Mouse (Mus musculus): ENCODE data around the gene Kirrel. TPM values are rescaled to one million over a fixed set of nuclear protein-coding genes. Genes with fewer than 3 reads are reported as not detected.
"Not testable (repeated sequence)": the region's sequence is repeated elsewhere in the genome, so short reads cannot be mapped to it uniquely, and the experiment has no call there.

The Kirrel gene
- polyA plus RNA-seq, 1 experiment from 2014 or later = 19.0 TPM

GRCm38 (mm10) chr3:87115271-87115670 lies 59.3 kb downstream of the Kirrel start:
- WGBS = 86% methylated on average over 8 of the region's 8 CpGs
- H3K27me3 ChIP-seq (ENCODE audit: low read depth, poor library complexity, severe bottlenecking) = no peaks in the 10 kb centered on the region
- H3K9me3 ChIP-seq (replicated peaks) = no peaks in the 10 kb centered on the region
- H3K27ac ChIP-seq = no peak overlapping the region
- DNase-seq (ENCODE audit: low spot score) = no peak
- H3K4me1 ChIP-seq = peaks cover 28% of the 10 kb centered on the region
- H3K36me3 ChIP-seq = peaks cover 66% of the 10 kb centered on the region
- no peak overlapping the region for H3K4me3 ChIP-seq

GRCm38 (mm10) chr3:87114801-87115200 lies 59.7 kb downstream of the Kirrel start:
- no peak for DNase-seq (ENCODE audit: low spot score)
- Histone ChIP-seq H3K4me3 (no peak overlapping the region), H3K4me1 (peaks cover 28% of the 10 kb centered on the region), H3K36me3 (peaks cover 61% of the 10 kb centered on the region), H3K27me3 (ENCODE audit: low read depth, poor library complexity, severe bottlenecking) (no peaks in the 10 kb centered on the region), H3K27ac (no peak overlapping the region), H3K9me3 (replicated peaks) (no peaks in the 10 kb centered on the region)
- WGBS = 64% methylated on average over 9 of the region's 9 CpGs

DNA sequence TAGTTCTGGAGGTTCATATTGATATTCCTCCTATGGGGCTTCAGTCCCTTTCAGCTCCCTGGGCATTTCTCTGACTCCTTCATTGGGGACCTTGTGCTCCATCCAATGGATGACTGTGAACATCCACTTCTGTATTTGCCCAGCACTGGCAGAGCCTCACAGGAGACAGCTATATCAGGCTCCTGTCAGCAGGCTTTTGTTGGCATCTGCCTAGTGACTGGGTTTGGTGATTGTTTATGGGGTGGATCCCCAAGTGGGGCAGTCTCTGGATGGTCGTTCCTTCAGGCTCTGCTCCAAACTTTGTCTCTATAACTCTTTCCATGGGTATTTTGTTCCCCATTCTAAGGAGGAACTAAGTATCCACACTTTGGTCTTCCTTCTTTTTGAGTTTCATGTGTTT lies 60.7 kb downstream of the Kirrel start:
- not testable (repeated sequence) for H3K27ac ChIP-seq; DNase-seq (ENCODE audit: low spot score); H3K27me3 ChIP-seq (ENCODE audit: low read depth, poor library complexity, severe bottlenecking); H3K4me3 ChIP-seq; H3K9me3 ChIP-seq (replicated peaks)
- Histone ChIP-seq H3K4me1 (peaks cover 28% of the 10 kb centered on the region), H3K36me3 (peaks cover 54% of the 10 kb centered on the region)
- WGBS = 78% methylated on average over 1 of the region's 1 CpGs

- H3K27ac ChIP-seq = no peak overlapping the region
- 73% methylated on average over 3 of the region's 3 CpGs for WGBS
- DNase-seq (ENCODE audit: low spot score) = no peak
- H3K4me3 ChIP-seq = no peak overlapping the region
- no peaks in the 10 kb centered on the region for H3K9me3 ChIP-seq (replicated peaks)
- H3K27me3 ChIP-seq (ENCODE audit: low read depth, poor library complexity, severe bottlenecking) = no peaks in the 10 kb centered on the region
- H3K36me3 ChIP-seq = peaks cover 51% of the 10 kb centered on the region
- H3K4me1 ChIP-seq = peaks cover 12% of the 10 kb centered on the region; the same call in 1 of the 2 replicates
Measured at GRCm38 (mm10) chr3:87112264-87112663, 62.3 kb downstream of the Kirrel start.

DNA sequence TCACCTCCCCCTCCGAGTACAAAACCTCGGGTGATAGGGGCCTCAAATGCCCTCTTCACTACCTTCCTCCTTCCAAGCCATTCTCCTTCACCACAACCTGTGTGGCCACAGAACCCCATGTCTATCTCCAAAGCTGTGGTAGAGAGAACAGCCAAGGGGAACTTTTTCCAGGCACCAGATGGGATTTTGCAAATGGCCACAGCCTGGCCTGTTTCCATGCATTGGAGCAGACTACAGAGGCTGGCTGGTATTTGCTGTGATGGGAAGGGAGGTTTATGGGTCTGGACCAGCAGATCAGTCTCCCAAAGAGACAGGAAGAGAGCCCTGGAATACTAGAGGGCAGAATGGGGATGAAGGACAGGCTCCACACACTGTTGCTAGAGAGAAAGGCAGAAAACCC lies 69.7 kb downstream of the Kirrel start:
- no peaks in the 10 kb centered on the region for H3K27me3 ChIP-seq (ENCODE audit: low read depth, poor library complexity, severe bottlenecking)
- H3K9me3 ChIP-seq (replicated peaks) = no peaks in the 10 kb centered on the region
- H3K4me3 ChIP-seq = no peak overlapping the region
- 86% methylated on average over 2 of the region's 2 CpGs for WGBS
- no peak overlapping the region for H3K27ac ChIP-seq
- H3K36me3 ChIP-seq = peaks cover 61% of the 10 kb centered on the region
- no peak for DNase-seq (ENCODE audit: low spot score)
- peaks cover 31% of the 10 kb centered on the region for H3K4me1 ChIP-seq

GRCm38 (mm10) chr3:87102346-87102745 lies 72.2 kb downstream of the Kirrel start:
- Histone ChIP-seq H3K4me1 (peaks cover 43% of the 10 kb centered on the region), H3K36me3 (peaks cover 71% of the 10 kb centered on the region), H3K27ac (peak overlapping the region; percentile 74; the same call in 1 of the 2 replicates), H3K4me3 (no peak overlapping the region), H3K9me3 (replicated peaks) (no peaks in the 10 kb centered on the region), H3K27me3 (ENCODE audit: low read depth, poor library complexity, severe bottlenecking) (no peaks in the 10 kb centered on the region)
- 60% methylated on average over 7 of the region's 7 CpGs for WGBS
- DNase-seq (ENCODE audit: low spot score) = no peak

DNA sequence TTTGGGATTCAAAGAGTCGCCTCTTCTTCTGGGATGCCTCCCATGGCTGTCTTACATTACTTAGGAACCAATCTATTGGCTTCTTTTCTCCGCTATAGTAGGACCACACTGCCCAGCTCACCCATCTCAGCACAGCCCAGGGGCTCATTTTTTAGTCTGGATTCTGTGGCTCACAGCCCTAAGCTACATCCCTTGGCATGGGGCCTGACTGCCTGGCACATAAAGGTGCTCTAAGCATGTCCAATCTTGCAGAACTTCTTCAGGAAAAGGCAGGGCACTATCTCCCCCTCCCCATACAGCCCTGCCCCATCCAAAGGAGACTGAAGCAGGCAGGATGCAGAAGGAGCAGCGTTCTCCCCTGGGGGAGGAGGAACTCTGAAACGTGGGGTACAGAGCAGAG lies 73.6 kb downstream of the Kirrel start:
- 84% methylated on average over 4 of the region's 4 CpGs for WGBS
- Histone ChIP-seq H3K27ac (peak overlapping the region; percentile 60; the same call in 1 of the 2 replicates), H3K27me3 (ENCODE audit: low read depth, poor library complexity, severe bottlenecking) (no peaks in the 10 kb centered on the region), H3K4me3 (no peak overlapping the region), H3K36me3 (peaks cover 75% of the 10 kb centered on the region), H3K4me1 (peaks cover 43% of the 10 kb centered on the region), H3K9me3 (replicated peaks) (no peaks in the 10 kb centered on the region)
- no peak for DNase-seq (ENCODE audit: low spot score)

DNA sequence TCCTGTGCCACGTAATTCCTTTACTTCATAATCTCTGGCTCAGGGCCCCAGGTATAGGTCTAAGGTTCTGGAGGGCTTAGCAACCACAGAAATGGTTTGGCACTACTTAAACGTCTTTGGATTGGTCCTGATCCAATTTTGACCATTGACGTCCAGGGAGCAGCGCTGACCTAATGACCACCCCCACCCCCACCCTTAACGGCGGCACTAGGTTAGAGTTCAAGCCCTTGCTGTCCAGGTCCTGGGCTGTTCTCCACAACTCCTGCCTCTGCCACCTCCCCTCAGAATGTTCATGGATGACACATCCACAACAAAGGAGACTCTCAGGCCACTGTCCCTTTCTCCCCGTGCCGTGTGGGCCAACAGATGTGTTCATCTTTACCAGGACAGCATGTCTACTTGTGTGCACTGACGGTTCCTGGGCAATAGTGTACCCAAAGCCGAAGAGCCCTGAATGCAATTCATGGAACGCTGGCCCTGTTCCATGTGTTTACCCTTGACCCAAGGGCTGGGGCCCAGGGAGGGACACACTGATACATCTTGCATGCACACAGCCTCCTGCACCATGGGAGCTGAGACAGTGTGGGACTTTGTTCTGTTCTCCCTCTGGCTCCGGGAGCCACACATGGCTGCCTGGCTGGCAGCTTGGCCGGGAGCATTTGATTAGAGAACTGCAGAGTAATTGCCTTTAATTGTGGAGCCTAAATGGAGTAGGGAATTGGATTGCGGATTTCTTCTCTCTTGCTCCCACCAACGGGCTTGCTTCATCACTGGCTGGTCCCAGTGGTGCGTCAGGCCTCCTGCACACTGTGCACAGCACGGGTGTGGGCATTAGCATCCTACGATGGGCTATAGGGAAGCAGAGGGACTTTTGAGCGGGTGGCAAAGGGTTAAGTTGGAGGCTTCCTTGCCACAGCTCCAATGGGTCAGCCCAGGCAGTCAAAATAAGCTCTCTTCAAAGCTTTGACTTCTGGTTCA lies 76.3 kb downstream of the Kirrel start:
- no peak for DNase-seq (ENCODE audit: low spot score)
- H3K9me3 ChIP-seq (replicated peaks) = no peaks in the 10 kb centered on the region
- no peaks in the 10 kb centered on the region for H3K27me3 ChIP-seq (ENCODE audit: low read depth, poor library complexity, severe bottlenecking)
- H3K36me3 ChIP-seq = peaks cover 81% of the 10 kb centered on the region
- no peak overlapping the region for H3K27ac ChIP-seq
- WGBS = 80% methylated on average over 19 of the region's 19 CpGs
- peaks cover 38% of the 10 kb centered on the region for H3K4me1 ChIP-seq
- H3K4me3 ChIP-seq = no peak overlapping the region

GRCm38 (mm10) chr3:87097205-87097604 lies 77.3 kb downstream of the Kirrel start:
- 95% methylated on average over 9 of the region's 9 CpGs for WGBS
- H3K27ac ChIP-seq = no peak overlapping the region
- H3K9me3 ChIP-seq (replicated peaks) = no peaks in the 10 kb centered on the region
- no peak overlapping the region for H3K4me3 ChIP-seq
- peaks cover 28% of the 10 kb centered on the region for H3K4me1 ChIP-seq
- no peaks in the 10 kb centered on the region for H3K27me3 ChIP-seq (ENCODE audit: low read depth, poor library complexity, severe bottlenecking)
- no peak for DNase-seq (ENCODE audit: low spot score)
- peaks cover 86% of the 10 kb centered on the region for H3K36me3 ChIP-seq

DNA sequence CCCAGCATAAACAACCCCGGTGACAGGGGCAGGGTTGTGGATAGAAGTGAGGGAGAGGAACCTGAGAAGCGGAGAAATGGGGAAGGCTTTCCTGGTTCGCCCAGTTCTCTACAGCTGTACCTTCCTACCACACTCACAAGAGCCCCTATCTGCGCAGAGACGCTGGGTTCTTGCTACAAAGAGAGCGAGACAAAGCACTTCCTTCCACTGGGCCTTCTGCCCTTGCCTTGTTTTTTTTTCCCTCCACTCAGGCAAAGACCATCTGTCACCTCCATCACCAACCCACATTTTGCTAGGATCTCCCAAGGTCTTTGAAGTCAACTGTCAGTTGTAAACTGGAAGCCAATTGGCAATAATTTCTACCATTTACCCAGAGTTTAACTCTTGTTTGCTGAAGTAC lies 80.8 kb downstream of the Kirrel start:
- H3K27me3 ChIP-seq (ENCODE audit: low read depth, poor library complexity, severe bottlenecking) = no peaks in the 10 kb centered on the region
- peaks cover 84% of the 10 kb centered on the region for H3K36me3 ChIP-seq
- WGBS = 50% methylated on average over 6 of the region's 6 CpGs
- peak overlapping the region; percentile 50; the same call in 1 of the 2 replicates for H3K27ac ChIP-seq
- no peak overlapping the region for H3K4me3 ChIP-seq
- H3K4me1 ChIP-seq = peaks cover 6% of the 10 kb centered on the region
- DNase-seq (ENCODE audit: low spot score) = no peak
- H3K9me3 ChIP-seq (replicated peaks) = no peaks in the 10 kb centered on the region

- peaks cover 88% of the 10 kb centered on the region for H3K36me3 ChIP-seq
- peak; percentile 56 for DNase-seq (ENCODE audit: low spot score)
- WGBS = 79% methylated on average over 13 of the region's 13 CpGs
- no peaks in the 10 kb centered on the region for H3K27me3 ChIP-seq (ENCODE audit: low read depth, poor library complexity, severe bottlenecking)
- H3K9me3 ChIP-seq (replicated peaks) = no peaks in the 10 kb centered on the region
- H3K4me1 ChIP-seq = no peaks in the 10 kb centered on the region
- H3K27ac ChIP-seq = no peak overlapping the region
- H3K4me3 ChIP-seq = no peak overlapping the region
Measured at GRCm38 (mm10) chr3:87089694-87090565, 84.6 kb downstream of the Kirrel start.

DNA sequence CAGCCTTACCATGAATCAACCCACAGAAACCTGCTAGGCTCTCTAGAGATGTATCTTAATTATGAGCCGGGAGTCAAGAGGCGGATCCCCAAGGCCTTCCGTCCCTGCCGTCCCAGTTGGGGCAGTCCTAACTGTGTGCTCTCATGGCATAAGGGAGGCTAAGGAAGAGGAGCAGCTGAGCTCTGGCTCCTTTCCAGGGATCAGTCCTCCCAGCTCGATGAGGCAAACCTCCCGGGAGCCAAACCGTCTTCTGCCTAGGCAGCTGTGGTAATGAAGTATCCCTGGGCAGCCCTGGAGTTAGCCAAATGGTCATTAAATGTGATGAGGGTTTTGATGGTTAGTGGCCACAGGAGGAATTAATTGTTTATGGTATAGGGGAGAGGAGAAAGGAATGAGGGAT lies 87.4 kb downstream of the Kirrel start:
- no peak for DNase-seq (ENCODE audit: low spot score)
- Histone ChIP-seq H3K27ac (no peak overlapping the region), H3K9me3 (replicated peaks) (no peaks in the 10 kb centered on the region), H3K36me3 (peaks cover 89% of the 10 kb centered on the region), H3K27me3 (ENCODE audit: low read depth, poor library complexity, severe bottlenecking) (no peaks in the 10 kb centered on the region), H3K4me1 (no peaks in the 10 kb centered on the region), H3K4me3 (no peak overlapping the region)
- WGBS = 82% methylated on average over 7 of the region's 7 CpGs

DNA sequence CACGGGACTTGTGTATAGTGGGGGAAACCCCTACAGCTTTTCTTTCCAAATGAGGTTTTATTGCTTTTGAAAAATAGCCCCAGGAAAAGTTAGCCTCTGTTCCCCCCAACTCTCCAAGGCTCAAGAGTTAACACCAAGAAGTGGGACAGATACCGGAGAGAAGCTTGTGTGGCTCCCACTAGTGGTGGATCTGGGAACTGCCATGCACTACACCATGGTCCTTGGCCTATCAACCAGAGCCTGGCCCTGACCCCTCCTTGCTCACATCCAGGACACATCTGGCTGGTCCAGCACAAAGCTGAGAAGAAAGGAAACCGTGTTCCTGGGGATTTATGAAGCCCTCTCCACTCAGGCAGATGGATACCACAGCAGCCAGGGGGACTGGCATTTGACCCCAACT lies 92.3 kb downstream of the Kirrel start:
- Histone ChIP-seq H3K4me1 (peaks cover 9% of the 10 kb centered on the region), H3K27ac (no peak overlapping the region), H3K9me3 (replicated peaks) (no peaks in the 10 kb centered on the region), H3K36me3 (peaks cover 83% of the 10 kb centered on the region), H3K4me3 (no peak overlapping the region), H3K27me3 (ENCODE audit: low read depth, poor library complexity, severe bottlenecking) (no peaks in the 10 kb centered on the region)
- DNase-seq (ENCODE audit: low spot score) = peak; percentile 75
- WGBS = 69% methylated on average over 3 of the region's 3 CpGs
